Mouse (Mus musculus) stomach, embryonic 14.5 days (tissue): ENCODE data around the gene Dlx6. TPM values are rescaled to one million over a fixed set of nuclear protein-coding genes. Genes with fewer than 3 reads are reported as not detected.

Source experiments
- ATAC-seq: fragments of 200-750 bp; cut with Nextera tagmentation; 2 replicates; pipeline ENCODE4 v1.8.0; 2017; ENCODE audit warnings: low read depth, moderate TSS enrichment; ENCODE audit not compliant: insufficient number of reproducible peaks, insufficient read depth, low FRiP score
- H3K27ac ChIP-seq: fragments of 300-500 bp; sonication (generic); 2 replicates; pipeline ENCODE4 v1.5.1; 2014; ENCODE audit warnings: mild to moderate bottlenecking, low read length, moderate library complexity, mixed read lengths
- H3K27me3 ChIP-seq: fragments of 300-500 bp; sonication (generic); 2 replicates; pipeline ENCODE4 v1.6.1; 2014; ENCODE audit warnings: low read length, control low read depth, mixed read lengths; ENCODE audit not compliant: control insufficient read depth, insufficient read depth
- H3K36me3 ChIP-seq: fragments of 300-500 bp; sonication (generic); 2 replicates; pipeline ENCODE4 v1.6.1; 2014; ENCODE audit warnings: mild to moderate bottlenecking, control low read depth, low read length, moderate library complexity, mixed read lengths; ENCODE audit not compliant: control insufficient read depth, insufficient read depth
- H3K4me1 ChIP-seq: fragments of 300-500 bp; sonication (generic); 2 replicates; pipeline ENCODE4 v1.6.1; 2014; ENCODE audit warnings: low read length, control low read depth, mixed read lengths; ENCODE audit not compliant: control insufficient read depth, insufficient read depth
- H3K4me2 ChIP-seq: fragments of 300-500 bp; sonication (generic); replicated peaks from 2 replicates; pipeline ENCODE4 v1.6.1; 2014; ENCODE audit warnings: low read depth, low read length, control low read depth
- H3K4me3 ChIP-seq: fragments of 300-500 bp; sonication (generic); 2 replicates; pipeline ENCODE4 v1.5.1; 2014; ENCODE audit warnings: low read depth, low read length, control low read depth
- H3K9ac ChIP-seq: fragments of 300-500 bp; sonication (generic); replicated peaks from 2 replicates; pipeline ENCODE4 v1.6.1; 2014; ENCODE audit warnings: low read depth, mild to moderate bottlenecking, control low read depth, low read length, moderate library complexity, mixed read lengths
- H3K9me3 ChIP-seq: fragments of 300-500 bp; sonication (generic); 2 replicates; pipeline ENCODE4 v1.6.1; 2016; ENCODE audit warnings: low read depth, low read length, control low read depth; ENCODE audit not compliant: control insufficient read depth
- WGBS: fragments of 180-500 bp; shearing (Covaris S2); extraction: QIAGEN DNeasy Blood & Tissue Kit; methylation state at CpG from one replicate; pipeline ENCODE4 v1.1.7; 2014; 5-methylcytosine and 5-hydroxymethylcytosine counted together
- polyA plus RNA-seq: library from polyadenylated mRNA; unstranded; fragments of >200 nt; fragmentation: Nextera tagmentation; extraction: Ambion mirVana; gene quantifications from 2 replicates; pipeline ENCODE4 v1.2.1, GENCODE M21; 2014

Dlx6 gene
- polyA plus RNA-seq, 1 experiment from 2014 or later = 0.42 TPM

GRCm38 (mm10) chr6:6881638-6882190, 18.6 kb downstream of the Dlx6 start, which contains the start of gene Dlx5:
Gene Dlx5 (minus strand): TSS chr6:6882085.
- Histone ChIP-seq H3K4me1 (no peaks in the 10 kb centered on the region), H3K9ac (no peak within 1 kb of the TSS), H3K4me3 (peak within 1 kb of the TSS; percentile 41), H3K4me2 (peak within 1 kb of the TSS; percentile 48), H3K9me3 (no peaks in the 10 kb centered on the region), H3K27ac (no peak within 1 kb of the TSS), H3K36me3 (no peaks in the 10 kb centered on the region), H3K27me3 (peaks cover 55% of the 10 kb centered on the region)
- WGBS = under 1% methylated on average over 40 of the region's 42 CpGs
- ATAC-seq = peak; percentile 81

- Histone ChIP-seq H3K36me3 (no peaks in the 10 kb centered on the region), H3K4me3 (no peak overlapping the region), H3K9me3 (no peaks in the 10 kb centered on the region), H3K9ac (no peak overlapping the region), H3K27me3 (peaks cover 49% of the 10 kb centered on the region), H3K4me1 (no peaks in the 10 kb centered on the region), H3K4me2 (peak overlapping the region; percentile 48), H3K27ac (no peak overlapping the region)
- ATAC-seq = no peak; the same call in 1 of the 2 replicates
- whole genome bisulfite sequencing = 9% methylated on average over 10 of the region's 11 CpGs
These were observed 19.2 kb downstream of the Dlx6 start for GRCm38 (mm10) chr6:6882266-6882797.

- H3K4me1 ChIP-seq = no peaks in the 10 kb centered on the region
- H3K9ac ChIP-seq = no peak overlapping the region
- peaks cover 30% of the 10 kb centered on the region for H3K27me3 ChIP-seq
- no peak overlapping the region for H3K4me2 ChIP-seq
- no peak overlapping the region for H3K4me3 ChIP-seq
- no peak for ATAC-seq
- 3% methylated on average over 12 of the region's 12 CpGs for WGBS
- H3K27ac ChIP-seq = no peak overlapping the region
- no peaks in the 10 kb centered on the region for H3K9me3 ChIP-seq
- no peaks in the 10 kb centered on the region for H3K36me3 ChIP-seq
These were observed 21.8 kb downstream of the Dlx6 start for GRCm38 (mm10) chr6:6884897-6885296.

- Histone ChIP-seq H3K4me1 (no peaks in the 10 kb centered on the region), H3K27ac (no peak overlapping the region), H3K36me3 (no peaks in the 10 kb centered on the region), H3K9me3 (no peaks in the 10 kb centered on the region), H3K4me2 (no peak overlapping the region), H3K27me3 (peaks cover 23% of the 10 kb centered on the region), H3K4me3 (no peak overlapping the region), H3K9ac (no peak overlapping the region)
- 81% methylated on average over 3 of the region's 3 CpGs for WGBS
- ATAC-seq = no peak
These were observed 23.1 kb downstream of the Dlx6 start for GRCm38 (mm10) chr6:6886225-6886624.

GRCm38 (mm10) chr6:6890047-6890446, 26.9 kb downstream of the Dlx6 start:
- Histone ChIP-seq H3K27me3 (no peaks in the 10 kb centered on the region), H3K9ac (no peak overlapping the region), H3K4me2 (no peak overlapping the region), H3K4me3 (no peak overlapping the region), H3K36me3 (no peaks in the 10 kb centered on the region), H3K9me3 (no peaks in the 10 kb centered on the region), H3K27ac (no peak overlapping the region), H3K4me1 (no peaks in the 10 kb centered on the region)
- 62% methylated on average over 6 of the region's 6 CpGs for WGBS
- ATAC-seq = no peak

- no peak overlapping the region for H3K4me3 ChIP-seq
- no peaks in the 10 kb centered on the region for H3K9me3 ChIP-seq
- no peaks in the 10 kb centered on the region for H3K4me1 ChIP-seq
- no peak overlapping the region for H3K27ac ChIP-seq
- no peaks in the 10 kb centered on the region for H3K36me3 ChIP-seq
- H3K4me2 ChIP-seq = no peak overlapping the region
- 67% methylated on average over 8 of the region's 8 CpGs for WGBS
- H3K9ac ChIP-seq = no peak overlapping the region
- no peaks in the 10 kb centered on the region for H3K27me3 ChIP-seq
- no peak for ATAC-seq
These were observed 46.5 kb downstream of the Dlx6 start for GRCm38 (mm10) chr6:6909586-6909985.

GRCm38 (mm10) chr6:6914304-6914703, 51.2 kb downstream of the Dlx6 start:
- no peaks in the 10 kb centered on the region for H3K4me1 ChIP-seq
- H3K9me3 ChIP-seq = no peaks in the 10 kb centered on the region
- ATAC-seq = no peak
- H3K4me2 ChIP-seq = no peak overlapping the region
- H3K36me3 ChIP-seq = no peaks in the 10 kb centered on the region
- H3K9ac ChIP-seq = no peak overlapping the region
- H3K27ac ChIP-seq = no peak overlapping the region
- no peak overlapping the region for H3K4me3 ChIP-seq
- H3K27me3 ChIP-seq = no peaks in the 10 kb centered on the region
- WGBS = 81% methylated on average over 1 of the region's 1 CpGs

GRCm38 (mm10) chr6:6914849-6915525, 51.9 kb downstream of the Dlx6 start:
- Histone ChIP-seq H3K27me3 (no peaks in the 10 kb centered on the region), H3K4me3 (no peak overlapping the region), H3K9me3 (no peaks in the 10 kb centered on the region), H3K36me3 (no peaks in the 10 kb centered on the region), H3K9ac (no peak overlapping the region), H3K4me1 (no peaks in the 10 kb centered on the region), H3K27ac (no peak overlapping the region), H3K4me2 (no peak overlapping the region)
- 35% methylated on average over 5 of the region's 5 CpGs for WGBS
- peak; percentile 61; the same call in 1 of the 2 replicates for ATAC-seq
